Comparison of ENCODE assay signal across 20 mouse cellular contexts in genomic region chr1:41153174-41153999, GRCm38 (mm10).
DNase-seq lines count a peak whose midpoint lies in the region; ATAC-seq and TF ChIP-seq lines count a peak whose summit lies in the region.
"Had no signal": no experiment of that assay in that cellular context is flagged by ENCODE, and none has a peak within 500 bp of the region (broad histone marks: within the 10 kb centered on the region; RNA-seq: fewer than 3 reads in every experiment).

No protein-coding gene starts in this region.

- H3K9ac ChIP-seq in neural tube, embryonic 12.5 days, result no peak overlapping the region
- no peak overlapping the region for H3K9ac ChIP-seq in midbrain, embryonic 11.5 days (ENCODE audit: low read length)
- H3K9ac ChIP-seq in neural tube, embryonic 14.5 days (replicated peaks; ENCODE audit: low read depth, low read length), result no peak overlapping the region
- H3K9ac ChIP-seq: hindbrain, embryonic 15.5 days; lung, embryonic 14.5 days; stomach, embryonic 15.5 days had no signal

- H3K27me3 ChIP-seq in neural tube, embryonic 12.5 days (replicated peaks), result no peaks in the 10 kb centered on the region
- H3K27me3 ChIP-seq in midbrain, embryonic 11.5 days (ENCODE audit: control insufficient read depth, insufficient read depth, low read length), result no peaks in the 10 kb centered on the region
- H3K27me3 ChIP-seq in neural tube, embryonic 14.5 days (ENCODE audit: control insufficient read depth, insufficient read depth, low read length), result no peaks in the 10 kb centered on the region
- no peaks in the 10 kb centered on the region; the same call in 1 of the 2 replicates for H3K27me3 ChIP-seq in cerebellum, adult 2 months (ENCODE audit: control insufficient read depth, insufficient read depth, low read length)
- H3K27me3 ChIP-seq: hindbrain, embryonic 15.5 days; stomach, embryonic 15.5 days had no signal

- peak; percentile 56 for ATAC-seq in neural tube, embryonic 12.5 days (ENCODE audit: low FRiP score, low read depth)
- no peak for ATAC-seq in midbrain, embryonic 11.5 days (ENCODE audit: low FRiP score)
- peak; percentile 18; the same call in 1 of the 2 replicates for ATAC-seq in neural tube, embryonic 14.5 days (ENCODE audit: low read depth)
- ATAC-seq: CD4-positive, CD25-positive, alpha-beta regulatory T cell, adult 4 months; intestine, postnatal 0 days had no signal

- no peak overlapping the region for H3K27ac ChIP-seq in neural tube, embryonic 12.5 days
- no peak overlapping the region; the same call in 1 of the 2 replicates for H3K27ac ChIP-seq in midbrain, embryonic 11.5 days (ENCODE audit: low read depth, low read length)
- H3K27ac ChIP-seq in neural tube, embryonic 14.5 days (ENCODE audit: low read depth, low read length), result no peak overlapping the region
- no peak overlapping the region for H3K27ac ChIP-seq in cerebellum, adult 2 months (ENCODE audit: insufficient read depth, low read length)
- H3K27ac ChIP-seq: hindbrain, embryonic 15.5 days; stomach, embryonic 15.5 days had no signal

- 0 out of 2 replicates have a peak overlapping the region, but pooled peaks have one; percentile 7 for H3K4me2 ChIP-seq in neural tube, embryonic 12.5 days (replicated peaks)
- no peak overlapping the region for H3K4me2 ChIP-seq in midbrain, embryonic 11.5 days
- H3K4me2 ChIP-seq in neural tube, embryonic 14.5 days (ENCODE audit: low read depth, low read length), result no peak overlapping the region
- H3K4me2 ChIP-seq: hindbrain, embryonic 15.5 days; lung, embryonic 14.5 days; stomach, embryonic 15.5 days had no signal

- H3K9me3 ChIP-seq in neural tube, embryonic 12.5 days, result no peaks in the 10 kb centered on the region
- H3K9me3 ChIP-seq in midbrain, embryonic 11.5 days (ENCODE audit: control insufficient read depth, low read length), result no peaks in the 10 kb centered on the region
- H3K9me3 ChIP-seq in neural tube, embryonic 14.5 days (ENCODE audit: control insufficient read depth, low read length), result no peaks in the 10 kb centered on the region
- H3K9me3 ChIP-seq: hindbrain, embryonic 15.5 days; stomach, embryonic 15.5 days had no signal

- no peak for TF ChIP-seq CTCF in cerebellum, adult 2 months (IDR thresholded peaks at IDR 0.05; ENCODE audit: borderline replicate concordance, insufficient read depth, low read depth, low read length)

- H3K36me3 ChIP-seq in neural tube, embryonic 12.5 days, result no peaks in the 10 kb centered on the region
- no peaks in the 10 kb centered on the region for H3K36me3 ChIP-seq in midbrain, embryonic 11.5 days (ENCODE audit: control insufficient read depth, insufficient read depth, low read length)
- no peaks in the 10 kb centered on the region for H3K36me3 ChIP-seq in neural tube, embryonic 14.5 days (ENCODE audit: control insufficient read depth, insufficient read depth, low read length)
- H3K36me3 ChIP-seq: hindbrain, embryonic 15.5 days; stomach, embryonic 15.5 days had no signal

- no peak overlapping the region for H3K4me3 ChIP-seq in neural tube, embryonic 12.5 days
- no peak overlapping the region for H3K4me3 ChIP-seq in midbrain, embryonic 11.5 days (ENCODE audit: low read depth, low read length)
- H3K4me3 ChIP-seq in neural tube, embryonic 14.5 days (ENCODE audit: low read depth, low read length), result no peak overlapping the region
- H3K4me3 ChIP-seq in cerebellum, adult 2 months (replicated peaks; ENCODE audit: insufficient read depth, low read depth, low read length), result no peak overlapping the region
- H3K4me3 ChIP-seq: hindbrain, embryonic 15.5 days; stomach, embryonic 15.5 days had no signal

- peak; percentile 18 for DNase-seq in embryo, embryonic 10.5 days (ENCODE audit: low spot score)
- DNase-seq in embryo, embryonic 10 days (ENCODE audit: low spot score), result no peak
- no peak for DNase-seq in neural tube, embryonic 10.5 days (ENCODE audit: extremely low spot score, low spot score)
- peak; percentile 83 for DNase-seq in midbrain, embryonic 11.5 days (ENCODE audit: low spot score, missing footprints)
- no peak for DNase-seq in ovary, postnatal 14 days (ENCODE audit: low spot score)
- no peak for DNase-seq in cerebellum, adult 2 months
- DNase-seq: adrenal gland, postnatal 14 days; cerebellum, adult 11-12 months; cerebellum, postnatal 25 days; liver; lung, postnatal 36 days; right cerebral cortex, postnatal 25 days; thymus, adult 18-20 months had no signal

- TF ChIP-seq POLR2A in cerebellum, adult 2 months (IDR thresholded peaks at IDR 0.05; ENCODE audit: borderline replicate concordance, insufficient read depth, low read length), result no peak

- H3K4me1 ChIP-seq in neural tube, embryonic 12.5 days, result peaks cover 22% of the 10 kb centered on the region
- peaks cover 25% of the 10 kb centered on the region for H3K4me1 ChIP-seq in midbrain, embryonic 11.5 days (ENCODE audit: control insufficient read depth, insufficient read depth, low read length)
- peaks cover 7% of the 10 kb centered on the region; the same call in 1 of the 2 replicates for H3K4me1 ChIP-seq in neural tube, embryonic 14.5 days (ENCODE audit: control insufficient read depth, insufficient read depth, low read length)
- H3K4me1 ChIP-seq in cerebellum, adult 2 months (ENCODE audit: control insufficient read depth, insufficient read depth, low read length), result no peaks in the 10 kb centered on the region

- WGBS in neural tube, embryonic 12.5 days, result 31% methylated on average over 14 of the region's 14 CpGs
- WGBS in midbrain, embryonic 11.5 days, result 63% methylated on average over 14 of the region's 14 CpGs
- WGBS in neural tube, embryonic 14.5 days, result 26% methylated on average over 14 of the region's 14 CpGs
- 76% methylated on average over 14 of the region's 14 CpGs for WGBS in cerebellum, adult 2 months

Comparison
In these comparisons a context has a peak if more than half of its experiments do, and no peak if none do; other contexts are left out.
1. DNase-seq: peak in embryo, embryonic 10.5 days (single experiment) and midbrain, embryonic 11.5 days (single experiment); none in embryo, embryonic 10 days (single experiment), neural tube, embryonic 10.5 days (single experiment), ovary, postnatal 14 days (single experiment) and cerebellum, adult 2 months (0 of 2).